Mouse (Mus musculus) kidney, postnatal 10 days (tissue): Measurements from ENCODE around the gene Pgc.

ENCODE experiments used
- DNase-seq: peaks from one replicate; pipeline ENCODE4 v3.0.0; 2021; ENCODE audit warnings: mixed read lengths

Gene Pgc

DNA sequence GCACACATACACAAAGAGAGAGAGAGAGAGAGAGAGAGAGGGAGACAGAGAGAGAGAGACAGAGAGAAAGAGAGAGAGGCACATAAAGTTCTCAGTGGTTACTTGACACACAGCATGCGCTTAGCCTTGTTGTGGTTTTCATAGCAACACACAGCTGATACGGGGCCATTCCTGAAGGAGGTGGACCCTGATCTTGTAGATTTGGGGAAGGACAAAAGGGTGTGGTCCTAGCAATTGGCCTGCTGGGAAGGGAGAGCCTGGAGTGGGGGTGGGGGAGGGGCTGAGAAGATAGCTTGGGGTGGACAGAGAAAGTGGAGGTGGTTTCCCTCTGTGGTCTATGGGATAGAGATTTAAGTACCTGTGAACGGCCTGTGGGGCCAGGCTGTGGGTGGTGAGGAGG lies 16.6 kb upstream of the Pgc start:
- DNase-seq = no peak

DNA sequence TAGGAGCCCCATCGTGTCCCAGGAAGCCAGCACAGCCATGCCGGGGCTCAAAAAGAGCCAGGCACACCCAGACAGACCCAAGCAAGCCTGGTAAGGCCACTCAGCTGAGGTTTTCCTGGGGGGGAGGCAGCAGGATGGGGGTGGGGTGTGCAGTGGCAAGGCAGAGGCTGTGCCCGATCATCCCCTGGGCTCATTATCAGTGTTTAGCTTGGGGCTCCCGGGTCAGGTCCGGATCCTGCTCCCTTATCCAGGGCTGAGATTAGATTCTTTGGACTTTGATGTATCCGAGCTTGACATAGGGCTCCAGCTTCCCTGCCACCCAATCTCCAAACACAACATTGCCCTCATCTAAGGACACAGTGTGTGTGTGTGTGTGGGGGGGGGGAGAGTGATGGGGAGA lies 14.8 kb upstream of the Pgc start:
- DNase-seq = no peak

DNA sequence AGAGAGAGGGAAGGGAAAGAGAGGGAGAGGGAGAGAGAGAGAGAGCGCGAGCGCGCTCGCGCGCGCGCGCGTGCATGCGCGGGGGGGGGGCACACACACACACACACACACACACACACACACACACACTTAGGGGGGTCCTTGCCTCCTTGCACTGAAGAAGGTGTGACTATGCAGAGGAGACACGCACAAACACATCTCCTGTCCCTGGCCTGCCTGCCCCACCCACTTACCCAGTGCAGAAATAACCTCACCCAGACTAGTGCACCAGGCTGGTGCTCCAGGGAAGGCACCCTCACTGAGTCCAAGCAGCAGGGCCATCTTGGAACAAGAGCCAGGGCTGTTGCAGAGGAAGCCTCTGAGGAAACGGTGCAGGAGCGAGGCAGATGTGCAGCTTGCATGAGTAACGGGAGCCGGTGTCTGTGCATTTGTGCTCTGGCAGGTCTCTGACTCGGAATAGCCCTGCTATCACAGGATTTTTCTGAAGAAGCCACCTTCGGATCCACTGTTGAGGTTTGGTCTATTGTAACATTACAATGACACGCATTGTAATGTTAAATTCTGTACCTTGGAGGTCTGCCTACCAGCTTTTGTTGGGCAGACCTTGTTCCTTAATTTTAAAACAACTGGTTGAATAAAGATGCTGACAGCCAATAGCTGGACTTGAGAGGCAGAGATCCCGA lies 13.6 kb upstream of the Pgc start:
- DNase-seq = no peak

GRCm38 (mm10) chr17:47715037-47715436 lies 11.6 kb upstream of the Pgc start:
- DNase-seq = no peak

- no peak for DNase-seq
These were observed 5.5 kb upstream of the Pgc start for GRCm38 (mm10) chr17:47721183-47721582.

- peak; percentile 27 for DNase-seq
These were observed 4.3 kb downstream of the Pgc start for GRCm38 (mm10) chr17:47730633-47731575.

DNA sequence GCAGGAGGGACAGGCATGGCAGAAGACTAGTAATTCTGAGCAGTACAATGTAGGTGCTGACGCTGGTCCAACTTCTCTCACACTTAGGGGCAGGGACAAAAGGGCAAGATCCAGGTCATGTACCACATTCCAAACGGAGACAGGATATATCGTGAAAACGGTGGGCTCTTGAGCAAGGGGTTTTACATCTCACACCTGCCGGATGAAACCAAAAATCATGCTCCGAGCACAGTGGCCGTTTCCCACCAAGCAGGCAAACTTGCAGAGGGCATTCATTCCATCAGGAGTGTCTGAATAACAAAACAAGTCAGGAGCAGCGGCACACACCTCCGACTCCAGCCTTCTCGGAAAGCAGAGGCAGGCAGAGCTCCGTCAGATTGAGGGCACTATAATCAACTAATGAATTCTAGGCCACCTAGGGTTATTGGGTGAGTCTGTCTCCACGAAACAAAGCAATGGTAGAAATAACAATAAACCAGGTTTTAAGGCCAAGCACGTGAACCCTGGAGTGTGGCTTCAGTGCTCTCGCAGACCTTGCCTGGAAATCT lies 9.0 kb downstream of the Pgc start:
- DNase-seq = no peak

- DNase-seq = peak; percentile 99
These were observed 10.2 kb downstream of the Pgc start, which contains the start of gene Tfeb for GRCm38 (mm10) chr17:47736856-47737255. Tfeb (plus strand) TSS chr17:47737030.

DNA sequence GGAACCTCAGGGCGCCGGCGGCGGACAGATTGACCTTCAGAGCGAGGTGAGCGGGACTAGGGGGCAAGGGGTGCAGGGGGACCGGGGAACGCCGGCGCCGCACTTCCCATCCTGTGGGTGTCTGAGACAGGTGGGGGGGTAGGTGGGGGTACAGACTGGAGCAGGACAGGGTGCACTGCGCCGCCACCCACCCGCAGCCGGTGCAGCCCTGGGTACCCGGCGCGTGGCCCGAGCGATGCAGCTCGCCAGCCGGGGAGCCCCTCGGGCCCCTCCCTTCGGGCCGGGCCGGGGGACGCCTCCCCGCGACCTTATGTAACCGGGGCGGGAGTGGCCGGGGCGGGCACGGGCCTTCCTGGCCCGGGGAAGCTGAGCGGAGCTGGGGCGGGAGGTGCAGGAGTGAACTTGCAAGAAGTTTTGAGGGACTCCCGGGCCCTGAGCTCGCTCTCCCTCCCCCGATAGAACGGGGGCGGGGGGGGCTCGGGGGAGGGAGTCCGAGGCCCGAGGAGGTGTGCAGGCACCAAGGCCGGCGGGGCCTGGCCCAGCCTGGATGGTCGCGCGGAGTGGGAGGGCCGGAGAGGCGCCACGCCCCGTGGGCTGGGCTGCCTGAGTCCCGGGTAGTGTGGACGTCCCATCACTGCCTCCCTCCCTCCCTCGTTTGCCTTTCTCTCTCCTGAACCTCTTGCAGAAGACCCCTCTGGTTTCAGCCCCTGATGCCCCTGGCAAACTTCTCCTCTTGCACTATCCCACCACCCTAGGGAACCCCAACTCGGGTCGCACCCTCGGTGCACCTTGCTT lies 10.8 kb downstream of the Pgc start:
- peak; percentile 95 for DNase-seq

- peak; percentile 86 for DNase-seq
These were observed 11.6 kb downstream of the Pgc start for GRCm38 (mm10) chr17:47738066-47738878.

DNA sequence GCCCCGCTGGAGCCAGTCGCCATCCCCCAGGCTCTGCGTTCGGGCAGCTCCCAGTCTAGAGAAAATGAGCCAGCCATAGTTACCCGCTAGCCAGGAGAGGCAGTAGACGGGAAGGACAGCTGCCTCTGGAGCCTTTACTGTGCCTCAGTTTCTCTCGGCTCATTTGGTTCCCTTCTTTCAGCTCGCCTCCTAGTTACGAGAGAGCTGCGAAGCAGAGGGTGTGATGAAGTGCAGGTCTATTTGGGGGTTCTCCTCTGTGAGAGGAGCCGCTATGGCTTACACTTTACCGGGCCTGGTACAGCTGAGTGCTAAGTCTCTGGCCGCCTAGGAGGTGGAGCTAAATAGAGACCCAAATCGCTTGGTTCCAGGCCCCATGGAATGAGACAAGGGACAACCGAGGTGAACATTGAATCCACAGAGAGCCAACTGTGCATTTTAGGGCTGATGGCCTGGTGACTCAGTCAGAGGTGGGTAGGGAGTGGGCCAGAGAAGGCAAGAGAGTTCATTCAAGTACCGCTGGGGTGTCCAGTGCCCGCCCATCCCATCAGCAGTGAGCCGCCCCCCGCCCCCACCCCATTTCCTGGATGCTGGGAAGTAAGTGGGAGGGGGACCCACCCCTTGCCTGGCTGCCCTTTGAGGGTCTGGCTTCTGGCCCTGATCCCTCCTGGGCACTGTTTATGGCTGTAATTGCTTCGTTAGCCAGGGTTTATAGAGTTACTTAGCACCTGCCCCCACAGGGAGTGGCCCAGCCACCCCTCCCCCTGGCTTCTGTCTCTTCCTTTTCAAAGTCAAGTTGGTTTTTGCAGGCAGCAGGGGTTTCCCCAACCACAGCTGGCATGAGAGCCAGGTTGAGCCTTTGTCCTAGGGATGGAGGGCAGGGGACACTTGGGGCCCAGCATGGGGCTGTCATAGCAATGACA lies 12.5 kb downstream of the Pgc start:
- peak; percentile 59 for DNase-seq

DNA sequence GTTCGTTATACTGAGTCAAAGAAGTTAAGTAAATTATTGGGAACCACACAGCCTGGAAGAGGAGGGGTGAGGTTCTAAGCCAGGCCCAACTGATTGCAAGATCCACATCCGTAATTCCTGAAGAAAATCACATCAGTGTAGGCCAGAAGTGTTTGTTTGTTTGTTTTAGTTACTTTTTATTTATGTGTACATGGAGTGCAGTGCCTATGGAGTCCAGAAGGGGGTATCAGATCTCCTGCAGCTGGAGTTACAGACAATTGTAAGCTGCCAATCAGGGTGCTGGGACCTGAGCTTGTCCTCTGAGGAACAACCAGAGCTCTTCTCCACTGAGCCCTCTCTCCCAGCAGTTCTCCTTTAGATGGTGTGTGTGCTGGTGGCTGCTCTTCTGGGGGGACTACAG lies 13.5 kb downstream of the Pgc start:
- no peak for DNase-seq

DNA sequence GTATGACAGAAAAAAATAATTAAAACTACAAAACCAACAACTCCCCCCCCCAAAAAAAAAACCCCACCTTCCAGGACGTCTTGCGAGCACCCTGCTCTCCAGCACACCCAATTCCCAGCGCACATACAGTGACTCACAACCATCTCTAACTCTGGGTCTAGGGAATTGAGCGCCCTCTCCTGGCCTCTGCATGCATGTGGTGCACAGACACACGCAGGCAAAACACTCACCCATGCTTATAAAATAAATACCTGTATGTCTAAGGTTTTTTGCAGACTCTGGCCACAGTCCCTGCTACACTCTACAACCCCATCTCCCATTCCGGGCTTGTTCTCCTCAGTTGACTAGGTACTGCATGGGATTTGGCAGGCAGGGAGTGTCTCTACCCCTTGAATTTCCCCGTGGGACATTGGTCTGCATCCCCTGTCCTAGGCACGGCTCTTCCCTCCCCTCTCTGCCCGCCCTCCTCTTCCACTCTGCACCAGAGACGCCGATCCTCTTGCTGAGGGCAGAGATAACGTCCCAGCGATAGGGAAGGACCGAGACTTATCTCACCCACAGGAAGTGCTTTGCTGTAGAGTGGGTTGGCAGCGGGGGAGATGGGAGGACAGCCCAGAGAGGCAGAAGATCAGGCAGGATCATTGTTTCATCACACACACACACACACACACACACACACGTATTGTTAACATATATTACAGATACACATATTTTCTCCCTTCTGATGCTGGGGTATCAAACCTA lies 16.5 kb downstream of the Pgc start:
- no peak for DNase-seq

GRCm38 (mm10) chr17:47744086-47744485 lies 17.4 kb downstream of the Pgc start:
- DNase-seq = no peak

- DNase-seq = peak; percentile 40
These were observed 18.2 kb downstream of the Pgc start for GRCm38 (mm10) chr17:47744746-47745368.

GRCm38 (mm10) chr17:47748791-47749553 lies 22.3 kb downstream of the Pgc start:
- DNase-seq = peak; percentile 40

DNA sequence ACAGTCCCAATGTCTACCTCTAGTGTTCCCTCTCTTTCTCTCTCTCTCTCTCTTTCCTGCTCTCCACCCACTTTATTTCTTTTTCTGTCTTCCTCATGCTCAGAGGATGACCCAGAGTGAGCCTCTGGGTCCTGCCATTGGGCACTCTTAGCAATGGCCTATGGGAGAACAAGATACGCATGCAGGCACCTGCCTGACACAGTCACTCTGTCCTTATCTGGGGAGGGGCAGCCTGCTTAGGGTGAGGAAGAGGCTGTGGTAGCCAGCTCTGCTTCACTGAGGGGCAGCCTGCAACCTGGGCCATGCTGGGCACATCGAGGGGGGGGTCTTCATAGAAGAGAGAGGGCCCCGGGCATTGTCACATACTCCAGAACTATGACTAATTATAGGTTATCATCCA lies 23.0 kb downstream of the Pgc start:
- DNase-seq = no peak

- DNase-seq = no peak
These were observed 23.5 kb downstream of the Pgc start for GRCm38 (mm10) chr17:47750101-47750500.

DNA sequence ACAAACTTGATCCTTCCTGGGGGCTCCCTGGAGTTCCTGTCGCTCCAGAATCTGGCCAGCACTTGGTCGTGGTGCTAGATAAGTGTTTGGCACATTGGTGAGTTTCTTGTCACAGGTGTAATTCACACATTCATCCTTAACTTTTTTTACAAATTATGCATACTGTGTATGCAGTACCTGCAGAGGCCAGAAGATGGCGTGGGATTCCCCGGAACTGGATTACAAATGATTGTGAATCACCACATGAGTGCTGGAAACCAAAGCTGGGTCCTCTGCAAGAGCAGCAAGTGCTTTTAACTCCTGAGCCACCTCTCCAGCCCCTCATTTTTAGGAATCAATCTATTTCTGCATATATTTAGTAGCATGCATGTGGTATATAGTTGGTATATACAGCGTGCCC lies 25.2 kb downstream of the Pgc start:
- no peak for DNase-seq
